Mouse (Mus musculus) neural tube, embryonic 13.5 days (tissue): ENCODE measurements around the gene Col4a1. TPM values are rescaled to one million over a fixed set of nuclear protein-coding genes. Genes with fewer than 3 reads are reported as not detected.

Source experiments
- ATAC-seq: fragments of 200-750 bp; cut with Nextera tagmentation; 2 replicates; pipeline ENCODE4 v1.8.0; 2017; ENCODE audit warnings: low read depth, mild to moderate bottlenecking, moderate TSS enrichment, moderate library complexity
- H3K27ac ChIP-seq: fragments of 300-500 bp; sonication (generic); replicated peaks from 2 replicates; pipeline ENCODE4 v1.5.1; 2015; ENCODE audit warnings: moderate library complexity, mild to moderate bottlenecking, inconsistent platforms
- H3K27me3 ChIP-seq: fragments of 300-500 bp; sonication (generic); 2 replicates; pipeline ENCODE4 v1.6.1; 2015; ENCODE audit warnings: mild to moderate bottlenecking, inconsistent platforms
- H3K36me3 ChIP-seq: fragments of 300-500 bp; sonication (generic); 2 replicates; pipeline ENCODE4 v1.6.1; 2015; ENCODE audit warnings: mild to moderate bottlenecking, inconsistent platforms
- H3K4me1 ChIP-seq: fragments of 300-500 bp; sonication (generic); replicated peaks from 2 replicates; pipeline ENCODE4 v1.6.1; 2015; ENCODE audit warnings: inconsistent platforms
- H3K4me2 ChIP-seq: fragments of 300-500 bp; sonication (generic); 2 replicates; pipeline ENCODE4 v1.6.1; 2015; ENCODE audit warnings: inconsistent platforms, mild to moderate bottlenecking, moderate library complexity
- H3K4me3 ChIP-seq: fragments of 300-500 bp; sonication (generic); 2 replicates; pipeline ENCODE4 v1.5.1; 2015; ENCODE audit warnings: mild to moderate bottlenecking, inconsistent platforms
- H3K9ac ChIP-seq: fragments of 300-500 bp; sonication (generic); 2 replicates; pipeline ENCODE4 v1.6.1; 2015; ENCODE audit warnings: moderate library complexity, mild to moderate bottlenecking, inconsistent platforms
- H3K9me3 ChIP-seq: fragments of 300-500 bp; sonication (generic); 2 replicates; pipeline ENCODE4 v1.6.1; 2016; ENCODE audit warnings: inconsistent platforms
- WGBS: fragments of 180-500 bp; shearing (Covaris S2); methylation state at CpG from one replicate; pipeline ENCODE4 v1.1.7; 2015; 5-methylcytosine and 5-hydroxymethylcytosine counted together
- polyA plus RNA-seq: library from polyadenylated mRNA; unstranded; fragments of >200 nt; fragmentation: Nextera tagmentation; extraction: Ambion mirVana; gene quantifications from 2 replicates; pipeline ENCODE4 v1.2.1, GENCODE M21; 2015

The Col4a1 gene
- polyA plus RNA-seq, 1 experiment from 2014 or later, result 108 TPM

- no peak overlapping the region for H3K4me2 ChIP-seq
- H3K9me3 ChIP-seq, result no peaks in the 10 kb centered on the region
- no peaks in the 10 kb centered on the region for H3K4me1 ChIP-seq
- H3K27ac ChIP-seq, result no peak overlapping the region
- WGBS, result 90% methylated on average over 3 of the region's 3 CpGs
- H3K4me3 ChIP-seq, result no peak overlapping the region
- ATAC-seq, result no peak
- H3K27me3 ChIP-seq, result no peaks in the 10 kb centered on the region
- H3K36me3 ChIP-seq, result no peaks in the 10 kb centered on the region
- H3K9ac ChIP-seq, result no peak overlapping the region
Observed at GRCm38 (mm10) chr8:11150268-11150667, 162.4 kb downstream of the Col4a1 start.

GRCm38 (mm10) chr8:11149201-11149810, 163.3 kb downstream of the Col4a1 start:
- Histone ChIP-seq H3K27ac (no peak overlapping the region), H3K36me3 (no peaks in the 10 kb centered on the region), H3K4me2 (no peak overlapping the region), H3K4me1 (no peaks in the 10 kb centered on the region), H3K27me3 (no peaks in the 10 kb centered on the region), H3K9ac (no peak overlapping the region), H3K9me3 (no peaks in the 10 kb centered on the region), H3K4me3 (no peak overlapping the region)
- WGBS, result 92% methylated on average over 9 of the region's 9 CpGs
- no peak for ATAC-seq

- no peaks in the 10 kb centered on the region for H3K36me3 ChIP-seq
- H3K27ac ChIP-seq, result no peak overlapping the region
- WGBS, result 89% methylated on average over 8 of the region's 8 CpGs
- no peak overlapping the region for H3K4me2 ChIP-seq
- H3K9ac ChIP-seq, result no peak overlapping the region
- no peaks in the 10 kb centered on the region for H3K9me3 ChIP-seq
- no peaks in the 10 kb centered on the region for H3K4me1 ChIP-seq
- no peak overlapping the region for H3K4me3 ChIP-seq
- no peaks in the 10 kb centered on the region for H3K27me3 ChIP-seq
- no peak for ATAC-seq
Observed at GRCm38 (mm10) chr8:11148797-11149196, 163.8 kb downstream of the Col4a1 start.

Other genes with a start within 250 kb of the Col4a1 start
- 47.5 and 52.5 TPM in 2 replicates for gene Col4a2, start within 50 bp of the Col4a1 start, polyA plus RNA-seq
- gene Rab20, start 165.9 kb upstream of the Col4a1 start, polyA plus RNA-seq, result 1.4 and 1.5 TPM in 2 replicates
- gene Naxd, start 184.7 kb upstream of the Col4a1 start, polyA plus RNA-seq, result 148 and 150 TPM in 2 replicates
- gene Cars2, start 238.0 kb upstream of the Col4a1 start, polyA plus RNA-seq, result 25.1 and 25.4 TPM in 2 replicates
- gene Ing1, start 242.7 kb upstream of the Col4a1 start, polyA plus RNA-seq, result 54.4 and 56.9 TPM in 2 replicates